Mouse (Mus musculus) G1E (cell line): ENCODE results near the gene Idh3b.

Experiments used
- CTCF ChIP-seq: IDR thresholded peaks from 2 replicates; pipeline ENCODE4 v1.5.1; 2012; ENCODE audit warnings: low read depth, low read length, inconsistent platforms, mixed read lengths
- GATA1 ChIP-seq: IDR thresholded peaks from 2 replicates; pipeline ENCODE4 v1.6.1; 2012; ENCODE audit warnings: borderline replicate concordance, low read length, inconsistent platforms, mixed read lengths
- GATA2 ChIP-seq: IDR thresholded peaks from 2 replicates; pipeline ENCODE4 v1.6.1; 2012; ENCODE audit warnings: low read depth, low read length, inconsistent platforms, borderline replicate concordance
- POLR2AphosphoS5 ChIP-seq: IDR thresholded peaks from 2 replicates; pipeline ENCODE4 v1.6.1; 2012; ENCODE audit warnings: low read depth, low read length, inconsistent platforms; ENCODE audit not compliant: insufficient replicate concordance

DNA sequence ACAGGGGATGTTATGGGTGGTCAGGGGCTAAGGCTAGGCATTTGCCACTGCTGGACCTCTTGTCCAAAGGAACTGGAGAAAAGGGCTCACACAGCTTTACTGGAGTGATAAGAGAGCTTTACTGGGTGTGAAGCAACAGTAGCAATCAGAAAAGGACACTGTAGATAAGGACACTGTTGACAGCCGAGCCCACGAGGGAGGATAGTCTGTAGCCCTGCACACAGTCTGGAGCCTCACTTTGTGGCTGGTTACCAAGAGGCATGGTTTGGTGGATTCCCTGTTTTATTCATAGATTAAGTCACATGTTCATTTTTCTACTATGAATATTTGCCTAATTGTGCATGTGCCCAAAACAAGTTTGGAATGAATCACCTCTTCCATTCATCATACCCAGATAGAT is 21.9 kb downstream of the Idh3b start:
- TF ChIP-seq CTCF (no peak), POLR2AphosphoS5 (no peak), GATA1 (no peak), GATA2 (no peak)
